In genomic region chrX:7714135-7714899, GRCm38 (mm10) we compare ENCODE assay signal across 8 mouse cellular contexts. TPM values are rescaled to one million over a fixed set of nuclear protein-coding genes. Genes with fewer than 3 reads are reported as not detected.
DNase-seq lines count a peak whose midpoint lies in the region; ATAC-seq and TF ChIP-seq lines count a peak whose summit lies in the region.
"Not testable (repeated sequence)": the region's sequence is repeated elsewhere in the genome, so short reads cannot be mapped to it uniquely, and the experiment has no call there.

Wdr45 (plus strand) TSS chrX:7714333.

- H3K4me1 ChIP-seq in ES-E14 (ENCODE audit: control insufficient read depth in 2 of 2, insufficient read depth in 2 of 2, low read length in 2 of 2, poor library complexity in 1 of 2); forebrain, embryonic 16.5 days (replicated peaks; ENCODE audit: control insufficient read depth, insufficient read depth, low read length); lung, embryonic 14.5 days (ENCODE audit: insufficient read depth); olfactory bulb, adult 2 months (ENCODE audit: control insufficient read depth, insufficient read depth, low read length); thymus, adult 2 months (replicated peaks; ENCODE audit: control insufficient read depth, insufficient read depth, low read length): not testable (repeated sequence)

- not testable (repeated sequence) for H3K9me3 ChIP-seq in ES-E14 (ENCODE audit: control insufficient read depth, insufficient read depth, low read depth, low read length); forebrain, embryonic 16.5 days (ENCODE audit: control insufficient read depth, low read length); lung, embryonic 14.5 days (ENCODE audit: low read depth, low read length)

- peak within 1 kb of the TSS; percentile 78 for H3K27ac ChIP-seq in ES-E14 (ENCODE audit: insufficient read depth, low read depth, low read length, poor library complexity, severe bottlenecking)
- H3K27ac ChIP-seq in forebrain, embryonic 16.5 days (ENCODE audit: low read length); thymus, adult 2 months (ENCODE audit: control insufficient read depth, insufficient read depth, low read length): not testable (repeated sequence)
- H3K27ac ChIP-seq in layer of hippocampus, adult 2 months: peak within 1 kb of the TSS; percentile 96
- H3K27ac ChIP-seq in lung, embryonic 14.5 days (ENCODE audit: low read depth): 0 out of 2 replicates have a peak within 1 kb of the TSS, but pooled peaks have one; percentile 33
- H3K27ac ChIP-seq in olfactory bulb, adult 2 months (ENCODE audit: insufficient read depth, low read depth, low read length): peak within 1 kb of the TSS; percentile 90; the same call in 1 of the 2 replicates

- H3K4me3 ChIP-seq in ES-E14 (ENCODE audit: insufficient read depth in 1 of 2, low read depth in 1 of 2, low read length in 2 of 2, poor library complexity in 1 of 2, severe bottlenecking in 1 of 2): peak within 1 kb of the TSS; percentile 71 to 81
- H3K4me3 ChIP-seq in forebrain, embryonic 16.5 days (replicated peaks; ENCODE audit: low read length): peak within 1 kb of the TSS; percentile 39
- H3K4me3 ChIP-seq in layer of hippocampus, adult 2 months: peak within 1 kb of the TSS; percentile 52
- H3K4me3 ChIP-seq in lung, embryonic 14.5 days (ENCODE audit: low read depth, low read length): peak within 1 kb of the TSS; percentile 32
- H3K4me3 ChIP-seq in olfactory bulb, adult 2 months (ENCODE audit: insufficient read depth, low read depth, low read length): peak within 1 kb of the TSS; percentile 41
- peak within 1 kb of the TSS; percentile 39 for H3K4me3 ChIP-seq in thymus, adult 2 months (ENCODE audit: control insufficient read depth, insufficient read depth, low read length)

- ATAC-seq in forebrain, embryonic 16.5 days: peak; percentile 97
- peak; percentile 97 for ATAC-seq in lung, embryonic 14.5 days (ENCODE audit: insufficient read depth)

- H3K4me2 ChIP-seq in forebrain, embryonic 16.5 days (ENCODE audit: low read length): peak within 1 kb of the TSS; percentile 53
- H3K4me2 ChIP-seq in lung, embryonic 14.5 days: peak within 1 kb of the TSS; percentile 61

- H3K9ac ChIP-seq in ES-E14 (ENCODE audit: insufficient read depth, low read depth, low read length, poor library complexity, severe bottlenecking): peak within 1 kb of the TSS; percentile 82
- H3K9ac ChIP-seq in forebrain, embryonic 16.5 days (replicated peaks; ENCODE audit: low read depth, low read length): 0 out of 2 replicates have a peak within 1 kb of the TSS, but pooled peaks have one; percentile 25
- not testable (repeated sequence) for H3K9ac ChIP-seq in lung, embryonic 14.5 days

- not testable (repeated sequence) for H3K36me3 ChIP-seq in ES-E14 (ENCODE audit: control insufficient read depth, insufficient read depth, low read length, poor library complexity, severe bottlenecking); forebrain, embryonic 16.5 days (ENCODE audit: control insufficient read depth, insufficient read depth); lung, embryonic 14.5 days (ENCODE audit: insufficient read depth); thymus, adult 2 months (ENCODE audit: control insufficient read depth, insufficient read depth, low read length)

- TF ChIP-seq CTCF in layer of hippocampus, adult 2 months (conservative IDR thresholded peaks at IDR 0.05); lung, embryonic 14.5 days (IDR thresholded peaks at IDR 0.05; ENCODE audit: low read depth); olfactory bulb, adult 2 months (IDR thresholded peaks at IDR 0.05; ENCODE audit: insufficient read depth, low read depth, low read length); thymus, adult 2 months (IDR thresholded peaks at IDR 0.05; ENCODE audit: borderline replicate concordance, control insufficient read depth, extremely low read depth, insufficient read depth, low read length, poor library complexity): not testable (repeated sequence)

- 24% methylated on average over 24 of the region's 60 CpGs for WGBS in forebrain, embryonic 16.5 days
- WGBS in lung, embryonic 14.5 days: 10% methylated on average over 34 of the region's 60 CpGs
- WGBS in olfactory bulb, adult 2 months: 18% methylated on average over 46 of the region's 60 CpGs
- 2% methylated on average over 45 of the region's 60 CpGs for WGBS in thymus, adult 2 months

- intact Hi-C loops in heart, postnatal 36 days (cut with DNase I): not testable (repeated sequence)

- H3K27me3 ChIP-seq in forebrain, embryonic 16.5 days (replicated peaks; ENCODE audit: control insufficient read depth, insufficient read depth, low read length); lung, embryonic 14.5 days (ENCODE audit: insufficient read depth, low read length); thymus, adult 2 months (ENCODE audit: control insufficient read depth, insufficient read depth, low read length): not testable (repeated sequence)

- not testable (repeated sequence) for TF ChIP-seq POLR2A in olfactory bulb, adult 2 months (IDR thresholded peaks at IDR 0.05; ENCODE audit: insufficient read depth, low read depth, low read length); thymus, adult 2 months (IDR thresholded peaks at IDR 0.05; ENCODE audit: control insufficient read depth, extremely low read depth, insufficient read depth, low read length, poor library complexity)

- DNase-seq in ES-E14 (ENCODE audit: low read depth, low spot score): peak; percentile 85
- DNase-seq in cerebellum, adult 18-20 months: peak; percentile 90 to 95
- DNase-seq in heart, postnatal 36 days: peak; percentile 86 to 89
- peak; percentile 91 to 96 for DNase-seq in layer of hippocampus, adult 2 months (ENCODE audit: low spot score in 2 of 2)
- DNase-seq in lung, embryonic 14.5 days: peak; percentile 95
- DNase-seq in thymus, adult 2 months: peak; percentile 91

- in situ Hi-C loops in ES-E14 (cut with MboI; ENCODE audit: low sequenced_read_pairs in 2 of 2, unreplicated experiment in 2 of 2): not testable (repeated sequence)

RNA-seq across cellular contexts. Expression of gene Wdr45, which starts in this region (rescaled TPM):
- total RNA-seq in ES-E14 (2012; rRNA removed): 55.3 and 57.6 TPM in 2 replicates
- polyA plus RNA-seq in forebrain, embryonic 16.5 days (2015; fragmentation: Nextera tagmentation; extraction: Ambion mirVana): 36.7 and 40.5 TPM in 2 replicates
- 10 to 100 TPM; 46.3 to 55.4 TPM for total RNA-seq in heart, postnatal 36 days (2021)
- total RNA-seq in layer of hippocampus, adult 2 months (2021): 10 to 100 TPM; 63.9 to 68.2 TPM
- polyA plus RNA-seq in lung, embryonic 14.5 days (2014; fragmentation: Nextera tagmentation; extraction: Ambion mirVana): 32.1 and 32.8 TPM in 2 replicates
- polyA plus RNA-seq in olfactory bulb, adult 2 months (2012; ENCODE audit: insufficient read depth, insufficient read length, low replicate concordance, missing spikeins): not detected in 2 replicates
- 86.6 and 105 TPM in 2 replicates for polyA plus RNA-seq in thymus, adult 2 months (2012; rRNA removed)
